Comparison of ENCODE assay signal across 10 mouse cellular contexts in the genomic region with DNA sequence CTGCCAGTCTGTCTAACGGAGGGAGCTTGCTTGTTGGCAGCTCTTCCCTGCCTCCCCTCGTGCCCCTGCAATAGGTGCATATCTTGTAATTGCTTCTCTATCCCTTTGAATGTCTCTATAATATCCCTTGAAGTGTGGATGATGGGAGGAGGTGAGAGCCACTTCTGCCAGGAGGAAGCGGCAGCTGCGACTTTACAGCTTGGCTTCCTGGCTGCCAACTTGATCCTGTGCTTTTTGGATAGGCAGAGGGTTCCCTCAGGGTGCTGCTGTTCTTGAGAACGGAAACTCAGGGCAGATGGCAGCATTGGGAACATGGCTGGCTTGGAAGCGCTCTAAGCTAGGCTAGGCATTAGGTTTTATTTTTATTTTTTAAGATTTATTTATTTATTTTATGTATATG.
DNase-seq lines count a peak whose midpoint lies in the region; ATAC-seq lines count a peak whose summit lies in the region.
"Had no signal": no experiment of that assay in that cellular context is flagged by ENCODE, and none has a peak within 500 bp of the region (broad histone marks: within the 10 kb centered on the region; RNA-seq: fewer than 3 reads in every experiment).

No protein-coding gene starts in this region.

- peak; percentile 27 to 50 for DNase-seq in frontal cortex, adult 2 months (ENCODE audit: extremely low spot score in 1 of 2, low spot score in 1 of 2)
- DNase-seq in frontal cortex, postnatal 10 days (ENCODE audit: low spot score in 2 of 2), result no peak
- DNase-seq in cerebellum, postnatal 25 days, result peak; percentile 65 to 70
- peak; percentile 56 to 71 for DNase-seq in layer of hippocampus, postnatal 14 days (ENCODE audit: low spot score in 2 of 2)
- no peak for DNase-seq in embryo, embryonic 11 days
- DNase-seq in adrenal gland, adult 2 months, result no peak
- DNase-seq in heart, postnatal 4 days, result no peak
- DNase-seq: B cell, adult 2 months had no signal

- ATAC-seq in cerebellum, adult (ENCODE audit: insufficient number of reproducible peaks, low FRiP score, low TSS enrichment), result peak; percentile 64
- ATAC-seq: activated CD4-positive, CD25-positive, alpha-beta regulatory T cell, adult 4 months had no signal

Comparison
In these comparisons a context has a peak if more than half of its experiments do, and no peak if none do; other contexts are left out.
1. DNase-seq: peak in frontal cortex, adult 2 months (2 of 2), cerebellum, postnatal 25 days (2 of 2) and layer of hippocampus, postnatal 14 days (2 of 2); none in frontal cortex, postnatal 10 days (0 of 2), embryo, embryonic 11 days (single experiment), adrenal gland, adult 2 months (single experiment) and heart, postnatal 4 days (single experiment).